Mouse (Mus musculus) testis, postnatal 14 days (tissue): ENCODE data around the gene Anks1.

Source experiments
- DNase-seq: peaks from one replicate; pipeline ENCODE4 v3.0.0; 2021; ENCODE audit warnings: low spot score

Gene Anks1

DNA sequence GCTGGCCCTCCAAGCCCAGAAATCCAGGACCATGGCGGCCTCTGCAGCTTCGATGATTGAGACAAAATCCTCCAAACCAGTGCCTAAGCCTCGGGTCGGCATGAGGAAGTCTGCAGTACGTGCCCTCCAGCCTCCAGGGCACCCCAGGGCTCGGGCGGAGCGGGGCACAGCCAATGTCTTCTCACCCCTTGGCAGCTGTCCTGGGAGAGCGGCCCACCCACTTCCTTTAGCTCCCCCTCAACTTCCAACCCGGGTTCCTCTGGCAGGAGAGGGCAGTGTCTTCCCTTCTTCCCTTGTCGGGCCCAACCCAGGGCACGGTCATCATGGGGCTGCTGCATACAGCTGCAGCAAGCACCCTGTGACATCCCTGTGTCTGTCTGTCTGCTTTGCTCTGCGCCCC is 149.2 kb downstream of the Anks1 start:
- no peak for DNase-seq

DNA sequence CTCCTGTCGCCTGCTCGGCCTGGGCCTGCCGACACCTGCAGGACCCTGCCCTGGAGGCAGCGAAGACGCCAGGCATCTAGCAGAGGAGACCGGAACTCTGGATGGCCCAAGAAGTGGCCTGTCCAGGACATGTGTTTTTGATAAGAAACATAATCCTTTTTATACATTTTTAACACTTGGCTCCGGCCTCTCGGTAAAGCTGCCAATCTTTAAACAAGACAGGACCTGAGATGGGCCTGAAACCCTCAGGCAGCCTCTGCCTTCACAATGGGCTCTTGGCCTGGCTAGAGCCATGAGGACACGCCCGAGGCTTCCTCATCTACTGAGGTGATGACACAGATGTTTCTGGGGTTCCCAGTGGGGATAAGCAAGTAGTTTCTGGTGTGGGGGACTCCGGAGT is 151.6 kb downstream of the Anks1 start:
- DNase-seq: no peak

DNA sequence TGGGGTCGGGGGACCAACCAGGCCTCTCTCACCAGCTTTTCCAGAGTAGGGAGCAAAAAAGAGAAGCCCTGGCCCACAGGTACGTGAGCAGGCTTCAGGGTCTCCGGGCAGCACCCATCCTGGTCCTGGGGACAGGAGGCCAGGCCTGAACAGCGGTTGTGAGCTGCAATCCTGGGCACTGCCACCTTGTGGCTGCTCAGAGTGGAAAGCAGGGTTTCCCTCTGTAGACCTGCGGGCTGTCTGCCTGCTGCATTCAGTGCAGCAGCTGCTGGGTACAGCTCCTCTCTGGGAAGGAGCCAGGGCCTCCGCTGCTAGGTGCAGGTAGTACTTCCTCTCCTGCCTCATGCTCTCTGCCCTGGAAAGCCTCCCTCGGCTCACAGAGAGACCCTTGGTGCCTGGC is 152.4 kb downstream of the Anks1 start:
- no peak for DNase-seq

DNA sequence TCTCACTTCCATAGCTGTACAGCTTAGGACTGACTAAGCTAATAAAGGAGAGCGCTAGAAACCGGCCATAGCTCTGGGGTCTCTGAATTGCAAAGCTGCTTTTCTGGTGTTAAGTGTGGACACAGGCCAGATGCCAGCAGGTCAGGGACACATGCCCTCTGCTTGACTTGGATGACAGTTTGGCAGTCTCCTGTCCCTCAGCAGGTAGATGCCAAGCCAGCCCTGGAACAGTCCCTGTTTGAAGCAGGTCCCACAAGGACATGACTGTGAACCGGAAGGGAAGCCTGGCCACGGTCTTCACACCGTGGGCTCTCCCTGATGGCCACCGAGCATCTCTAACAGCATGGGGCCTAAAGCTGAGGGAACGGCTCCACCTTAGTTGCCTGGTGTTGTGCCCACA is 153.6 kb downstream of the Anks1 start:
- DNase-seq: no peak

DNA sequence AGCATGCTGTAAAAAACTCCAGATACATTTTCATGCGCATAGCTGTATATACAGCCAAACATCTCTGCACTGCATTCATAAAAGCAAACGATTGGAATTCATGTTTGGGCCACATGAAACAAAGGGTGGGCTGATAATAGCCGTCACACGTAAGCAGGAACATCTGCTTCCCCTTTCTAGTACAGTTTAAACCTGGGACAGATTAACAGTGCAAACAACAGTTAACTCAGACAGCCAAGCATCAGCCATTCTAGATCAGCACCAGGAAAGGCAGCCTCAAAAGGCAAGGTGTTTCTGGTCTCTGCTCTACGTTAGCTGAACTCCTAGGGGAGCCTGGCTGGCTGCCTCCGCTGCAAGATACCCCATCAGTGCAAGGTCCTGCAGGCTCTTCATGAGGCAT is 154.1 kb downstream of the Anks1 start:
- DNase-seq: no peak

DNA sequence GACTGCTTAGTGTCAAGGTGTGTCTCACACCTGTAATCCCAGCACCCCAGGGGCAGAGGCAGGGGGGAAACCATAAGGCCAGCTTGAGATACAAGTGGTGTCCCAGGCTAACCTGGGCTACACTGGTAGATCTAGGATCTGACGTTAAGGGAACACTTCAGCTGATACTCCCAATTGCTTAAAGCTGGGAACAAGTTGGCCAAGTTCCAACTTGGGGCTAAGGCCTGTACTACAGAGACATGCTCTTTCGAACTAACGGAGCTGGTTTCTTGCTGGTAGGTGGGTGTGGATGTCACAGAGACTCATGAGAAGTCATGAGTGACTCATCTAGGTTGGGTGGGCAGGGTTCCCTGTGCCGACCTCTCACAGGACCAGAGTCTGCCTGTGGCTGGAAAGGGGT is 158.2 kb downstream of the Anks1 start:
- no peak for DNase-seq

DNA sequence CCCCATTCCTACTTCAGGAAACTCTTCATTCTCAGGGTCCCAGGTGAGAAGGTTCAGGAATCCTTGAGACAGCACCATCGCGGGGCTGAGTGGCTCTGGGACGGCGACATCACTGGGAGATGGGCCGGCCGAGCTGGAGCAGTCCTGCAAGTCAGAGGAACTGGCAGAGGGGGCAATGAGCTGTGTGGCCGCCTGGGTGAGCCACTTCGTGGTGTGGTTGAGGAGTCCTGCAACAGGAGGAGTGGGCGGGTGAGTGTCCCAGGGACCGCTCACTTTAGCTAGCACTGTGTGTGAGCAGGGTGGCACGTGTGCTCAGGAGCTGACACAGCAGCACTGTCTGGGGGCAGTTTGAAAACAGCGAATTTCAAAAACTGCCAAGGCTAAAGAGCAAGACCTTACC is 160.3 kb downstream of the Anks1 start:
- no peak for DNase-seq

DNA sequence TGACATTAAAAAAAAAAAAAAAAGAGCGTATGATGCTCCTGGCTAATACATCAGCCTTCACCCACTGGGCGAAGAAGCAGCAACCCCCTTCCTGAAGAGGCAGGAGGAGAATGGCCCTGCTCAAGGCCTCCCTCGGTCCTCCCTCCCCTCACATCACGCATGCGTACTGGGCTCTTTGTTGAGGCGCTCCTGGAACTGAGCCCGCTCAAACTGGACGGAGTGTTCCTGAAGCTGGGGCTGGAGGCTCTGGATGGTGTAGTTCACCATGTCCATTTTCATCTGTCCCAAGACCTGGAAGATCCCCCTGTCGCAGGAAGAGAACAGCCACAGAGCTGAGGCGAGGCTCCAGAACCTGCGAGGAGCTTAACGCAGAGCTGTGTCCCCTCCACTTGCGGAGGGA is 161.2 kb downstream of the Anks1 start:
- DNase-seq: peak; percentile 84

DNA sequence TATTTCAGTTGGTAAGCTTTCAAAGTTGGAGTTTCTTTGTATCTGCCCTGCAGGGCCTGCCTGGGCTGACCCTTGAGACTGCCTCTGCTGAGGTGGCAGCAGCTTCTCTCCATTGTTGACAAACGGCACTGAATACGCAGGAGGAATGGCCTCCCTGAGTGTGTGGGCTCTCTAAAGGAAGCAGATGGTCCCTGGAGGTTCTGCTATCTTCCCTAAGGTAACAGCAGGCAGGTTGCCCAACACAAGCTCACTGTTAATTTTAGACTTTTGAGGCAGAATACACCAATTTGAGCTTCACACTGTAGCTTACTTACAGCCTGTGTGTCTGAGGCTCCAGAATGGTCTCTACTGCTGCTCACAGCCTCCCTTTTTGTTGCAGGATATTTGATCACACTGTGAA is 163.6 kb downstream of the Anks1 start:
- DNase-seq: no peak

DNA sequence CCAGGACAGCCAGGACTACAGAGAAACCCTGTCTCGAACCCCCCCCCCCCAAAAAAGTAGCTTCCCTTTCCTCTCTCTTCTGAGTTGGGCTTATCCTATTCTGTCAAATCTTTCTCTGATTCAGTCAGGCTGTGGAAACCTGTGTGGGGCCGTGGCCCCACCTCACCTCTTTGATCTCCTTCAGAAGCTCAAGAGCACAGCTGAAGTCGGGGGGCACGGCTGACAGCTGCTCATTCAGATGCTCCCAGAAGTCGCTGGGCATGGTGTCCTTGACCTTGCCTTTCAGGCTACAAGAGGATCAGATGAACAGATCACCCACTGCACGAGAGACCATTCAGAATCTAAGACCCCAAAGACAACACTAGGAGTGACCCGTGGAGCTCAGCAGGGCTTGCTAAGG is 165.4 kb downstream of the Anks1 start:
- DNase-seq: no peak

DNA sequence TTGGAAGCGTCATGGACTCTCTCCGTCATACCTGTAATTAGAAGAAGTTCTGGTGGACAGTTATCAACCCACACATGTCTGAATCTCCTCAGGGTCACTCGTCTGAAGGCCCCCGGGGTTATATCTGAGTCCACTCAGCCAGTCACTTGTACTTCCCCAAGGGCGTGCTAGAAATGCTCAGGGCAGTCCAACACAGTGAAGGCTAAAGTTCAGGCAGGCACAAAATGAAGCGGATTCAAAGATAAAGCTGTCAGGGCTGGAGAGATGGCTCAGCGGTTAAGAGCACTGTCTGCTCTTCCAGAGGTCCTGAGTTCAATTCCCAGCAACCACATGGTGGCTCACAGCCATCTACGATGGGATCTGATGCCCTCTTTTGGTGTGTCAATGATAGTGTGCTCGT is 168.9 kb downstream of the Anks1 start:
- no peak for DNase-seq

DNA sequence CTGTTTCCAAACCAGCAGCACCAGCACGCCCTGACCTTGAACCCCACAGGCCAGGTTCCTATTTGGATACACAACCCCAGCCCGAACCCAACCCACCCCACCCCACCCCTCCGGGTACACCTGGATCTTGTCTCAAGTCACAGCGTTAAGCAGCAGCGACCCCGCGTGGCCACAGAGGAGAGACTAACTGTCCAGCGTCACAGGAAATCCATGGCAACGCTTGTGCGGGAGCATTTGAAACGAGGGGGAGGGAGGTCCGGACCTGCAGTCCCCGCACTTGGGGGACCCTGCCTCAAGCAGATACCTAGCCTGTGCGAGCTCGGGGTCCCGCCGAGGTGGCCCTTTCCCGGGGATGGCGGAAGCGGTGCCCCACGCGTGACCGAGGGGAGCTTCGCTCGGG is 170.5 kb downstream of the Anks1 start:
- DNase-seq: peak; percentile 78

DNA sequence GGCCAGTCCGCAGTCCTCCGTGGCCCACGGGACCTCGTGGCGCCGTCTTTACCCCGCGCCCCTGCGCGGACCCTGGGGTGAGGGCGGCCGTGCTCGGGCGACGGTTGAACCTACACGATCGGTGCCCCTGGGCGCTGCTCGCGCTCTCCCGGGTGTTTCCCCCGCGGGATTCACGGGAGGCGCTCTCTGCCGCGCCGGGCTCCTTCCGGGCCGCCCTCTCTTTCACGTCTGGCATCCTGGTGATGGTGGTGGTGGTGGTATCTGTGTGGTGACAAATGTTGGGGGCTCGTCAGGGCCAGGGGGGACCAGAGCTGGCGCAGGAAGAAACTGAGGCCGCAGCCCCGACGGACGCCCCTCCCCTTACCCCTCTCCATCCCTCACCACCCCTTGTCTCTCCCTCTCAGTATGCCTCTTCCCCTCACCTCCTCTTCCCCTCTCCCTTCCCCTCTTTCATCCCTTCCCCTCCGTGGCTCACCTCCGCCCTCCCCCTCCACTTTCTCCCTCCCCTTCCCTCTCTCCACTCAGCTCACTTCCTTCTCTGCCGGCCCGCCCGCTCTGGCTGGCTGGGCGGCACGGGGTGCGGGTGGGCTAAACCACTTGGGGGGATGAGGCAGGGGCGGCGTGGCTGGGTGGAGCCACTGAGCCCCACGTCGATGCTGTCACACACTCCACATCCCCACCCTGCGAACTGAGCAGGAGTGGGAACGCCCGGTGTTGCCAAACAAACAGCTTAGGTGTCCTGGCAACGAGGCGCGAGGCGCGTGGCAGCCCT is 171.1 kb downstream of the Anks1 start, which contains the start of gene Tcp11:
Tcp11 (minus strand) TSS at position 595 of the 772 bp plus-strand sequence.
- DNase-seq: peak; percentile 78

DNA sequence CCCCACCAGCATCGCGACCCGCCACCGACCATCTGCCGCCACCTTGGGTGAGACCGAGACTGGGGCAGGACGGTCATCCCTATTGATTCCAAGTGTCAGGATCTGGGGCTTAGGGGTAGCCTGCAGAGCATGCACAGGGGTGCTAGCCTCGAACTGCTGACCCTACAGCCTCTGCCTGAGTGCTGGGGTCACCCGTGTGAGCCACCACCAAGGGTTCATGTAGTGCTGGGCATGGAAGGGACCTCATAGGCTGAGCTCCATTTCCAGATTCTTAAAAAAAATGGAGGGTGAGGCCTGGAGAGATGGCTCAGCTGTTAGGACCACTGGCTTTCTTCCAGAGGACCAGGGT is 171.7 kb downstream of the Anks1 start:
- DNase-seq: no peak

DNA sequence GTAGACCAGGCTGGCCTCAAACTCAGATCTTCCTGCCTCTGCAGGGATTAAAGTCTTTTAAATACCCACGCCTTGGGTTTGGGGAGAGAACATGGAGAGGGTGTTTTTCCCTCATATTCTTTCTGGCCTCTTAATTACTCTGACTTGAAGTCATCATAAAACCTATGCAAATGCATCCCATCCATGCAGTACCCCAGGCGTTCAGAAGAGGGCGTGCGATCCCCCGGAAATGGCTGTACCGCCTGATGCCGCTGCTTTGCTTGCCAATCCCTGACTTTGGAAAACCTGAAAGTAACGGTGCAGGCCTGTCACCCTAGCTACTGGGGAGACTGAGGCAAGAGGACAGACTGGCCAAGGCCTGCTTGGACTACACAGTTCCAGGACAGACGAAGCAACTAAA is 172.3 kb downstream of the Anks1 start:
- peak; percentile 52 for DNase-seq

DNA sequence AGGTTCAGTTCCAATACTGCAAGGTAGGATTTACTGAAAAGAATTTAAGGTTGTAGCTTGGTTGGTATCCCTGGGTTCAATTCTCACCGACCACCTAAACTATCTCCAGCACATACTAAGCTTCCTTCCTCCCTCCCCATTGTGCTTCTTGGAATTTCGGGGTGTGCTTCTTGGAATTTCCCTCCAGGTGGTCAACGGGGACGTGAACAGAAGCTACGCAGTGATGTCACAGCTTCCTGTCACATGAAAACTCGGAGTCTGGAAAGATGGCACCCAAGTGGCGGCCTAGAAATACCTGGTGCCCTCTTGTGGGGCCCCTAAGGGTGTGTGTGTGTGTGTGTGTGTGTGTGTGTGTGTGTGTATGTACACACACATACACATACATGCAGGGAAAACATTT is 172.8 kb downstream of the Anks1 start:
- DNase-seq: no peak

DNA sequence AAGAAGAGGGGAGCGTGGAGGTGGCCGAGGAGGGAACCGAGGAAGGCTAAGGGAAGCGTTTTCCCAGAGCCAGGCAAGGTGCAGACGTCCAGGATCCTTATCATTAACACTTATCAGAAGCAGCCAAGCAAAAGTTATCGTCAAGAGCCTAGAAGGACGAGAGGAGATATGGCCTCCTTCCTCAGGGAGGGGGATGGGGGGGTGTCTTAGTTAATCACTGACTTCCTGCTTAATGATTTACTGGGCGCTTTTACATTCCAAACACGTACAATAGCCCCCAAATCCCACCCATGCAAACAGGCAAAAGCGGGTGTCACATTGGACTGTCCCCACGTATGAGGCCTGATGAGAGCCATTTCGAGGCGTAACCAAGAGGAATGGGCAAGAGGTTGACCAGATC is 173.8 kb downstream of the Anks1 start:
- DNase-seq: no peak

DNA sequence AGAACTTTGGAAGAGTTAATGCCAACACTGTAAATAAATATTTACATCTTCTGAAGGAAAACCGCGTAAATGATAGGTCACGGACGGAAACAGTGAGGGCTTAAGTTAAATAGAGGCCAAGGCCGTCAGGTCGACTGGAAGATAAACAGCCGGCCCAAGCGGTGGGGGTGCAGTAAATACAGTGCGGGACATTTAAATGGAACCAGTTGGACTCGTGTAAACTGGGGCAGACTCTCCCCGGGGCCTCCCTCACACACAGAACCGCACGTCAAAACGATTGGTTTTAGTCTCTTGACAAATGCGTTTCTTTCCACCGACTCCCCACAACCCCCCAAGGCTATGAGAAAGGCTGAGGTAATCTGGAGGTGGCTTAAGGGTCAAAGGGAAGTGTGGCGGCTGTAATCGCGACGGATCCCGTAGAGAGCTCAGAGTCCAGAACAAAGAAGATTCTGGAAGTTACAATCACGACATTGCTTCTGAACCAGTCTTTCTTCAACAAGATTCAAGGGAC is 175.3 kb downstream of the Anks1 start:
- DNase-seq: no peak

DNA sequence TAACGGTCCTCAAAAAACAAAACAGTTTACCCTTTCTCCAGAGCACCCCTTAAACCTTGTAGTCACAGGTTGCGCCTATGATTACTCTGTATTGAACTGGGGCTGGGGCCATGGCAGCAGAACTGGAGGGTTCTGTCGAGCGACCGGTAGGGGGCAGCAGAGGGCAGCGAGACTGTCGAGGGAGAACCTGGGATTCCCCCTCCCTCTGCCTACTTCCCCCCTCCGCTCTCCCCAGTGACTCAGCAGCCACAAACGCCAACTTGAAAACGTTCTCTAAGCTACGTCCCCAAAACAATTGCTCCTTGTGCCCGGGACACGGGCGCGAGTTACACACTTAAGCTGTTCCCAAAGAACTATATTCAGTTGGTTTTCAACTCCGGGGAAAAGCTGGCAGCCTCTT is 175.9 kb downstream of the Anks1 start:
- DNase-seq: peak; percentile 87

DNA sequence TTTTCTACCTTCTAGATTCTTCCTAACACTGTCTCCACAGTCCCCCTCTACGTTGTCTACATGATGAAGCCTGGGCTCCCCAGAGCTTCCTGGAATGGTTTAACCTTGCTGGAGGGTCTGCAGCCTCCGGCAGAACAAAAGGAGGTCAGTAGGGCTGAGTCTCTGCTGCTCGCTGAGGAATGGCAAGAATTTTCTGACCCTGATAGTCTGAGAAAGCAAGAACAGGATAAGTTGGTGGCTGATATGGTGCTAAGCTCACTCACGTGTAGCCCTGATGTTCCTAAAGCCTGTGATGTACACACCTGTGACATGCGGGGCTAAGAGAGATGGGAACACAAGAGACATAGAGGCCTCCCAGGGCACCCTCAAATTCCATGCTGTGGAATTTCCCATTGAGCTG is 178.3 kb downstream of the Anks1 start:
- no peak for DNase-seq

DNA sequence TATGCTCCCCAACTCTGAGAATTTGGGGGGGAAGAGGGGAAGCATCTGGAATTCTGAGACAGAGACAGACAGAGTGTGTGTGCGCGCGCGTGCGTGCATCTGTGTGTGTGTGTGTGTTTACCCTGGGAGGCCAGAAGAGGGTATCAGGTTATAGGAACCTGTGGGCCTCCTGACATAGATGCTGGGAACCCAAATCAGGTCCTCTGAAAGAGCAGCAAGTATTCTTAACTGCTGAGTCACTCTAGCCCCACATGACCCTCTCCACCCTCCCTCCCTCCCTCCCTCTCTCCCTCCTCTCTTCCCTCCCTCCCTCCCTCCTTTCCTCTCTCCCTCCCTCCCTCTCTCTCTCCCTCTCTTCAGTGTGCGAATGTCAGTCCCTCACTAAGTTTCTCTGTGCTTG is 179.6 kb downstream of the Anks1 start:
- no peak for DNase-seq

DNA sequence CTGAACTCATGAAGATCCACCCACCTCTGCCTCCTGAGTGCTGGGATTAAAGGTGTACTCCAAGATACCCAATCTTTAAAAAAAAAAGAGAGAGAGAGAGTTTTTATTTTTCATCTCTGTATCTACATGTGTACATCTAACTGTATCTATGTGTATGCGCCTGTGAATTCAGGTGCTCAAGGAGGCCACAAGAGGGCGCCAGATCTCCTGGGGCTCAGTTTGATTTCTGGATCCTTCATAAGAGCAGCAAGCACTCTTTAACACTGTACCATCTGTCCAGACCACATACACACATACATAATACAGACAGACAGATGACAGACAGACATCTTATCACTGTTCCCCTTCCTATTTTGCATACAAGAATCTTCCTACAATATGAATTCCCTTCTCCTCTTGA is 183.2 kb downstream of the Anks1 start:
- DNase-seq: no peak

DNA sequence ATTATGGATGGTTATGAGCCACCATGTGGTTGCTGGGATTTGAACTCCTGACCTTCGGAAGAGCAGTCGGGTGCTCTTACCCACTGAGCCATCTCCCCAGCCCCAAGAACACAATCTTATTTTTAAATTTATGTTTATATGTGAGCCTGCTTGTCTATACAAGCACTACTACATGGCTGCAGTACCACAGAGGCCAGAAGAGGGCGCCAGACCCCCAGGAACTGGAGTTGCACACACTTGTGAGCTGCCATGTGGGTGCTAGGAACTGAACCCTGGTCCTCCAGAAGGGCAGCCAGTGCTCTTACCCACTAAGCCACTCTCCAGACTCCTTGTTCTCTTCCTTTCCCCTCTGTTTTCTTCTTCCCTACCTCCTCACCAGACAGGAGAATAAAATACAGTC is 184.7 kb downstream of the Anks1 start:
- peak; percentile 50 for DNase-seq

DNA sequence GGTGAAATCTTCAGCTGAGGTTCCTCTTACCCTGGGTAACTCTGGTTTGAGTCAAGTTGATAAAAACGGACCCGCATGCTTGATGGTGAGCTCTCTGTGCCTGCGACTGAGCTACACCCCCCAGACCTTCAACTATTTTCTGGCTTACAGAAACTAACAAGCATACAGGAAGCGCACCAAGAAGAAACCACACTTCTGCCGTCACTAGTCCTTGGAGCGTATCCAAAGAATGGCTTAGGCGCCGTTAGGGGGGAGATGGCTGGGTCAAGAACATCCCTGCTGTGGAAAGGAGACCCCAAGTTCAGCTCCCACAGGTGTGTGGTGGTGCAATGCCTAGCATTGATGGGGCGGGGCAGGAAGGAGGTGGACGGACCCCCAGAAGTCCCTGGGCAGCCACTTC is 187.3 kb downstream of the Anks1 start:
- DNase-seq: no peak
